Mouse (Mus musculus) heart, adult 2 months (tissue): ENCODE measurements around the gene Shank1. TPM values are rescaled to one million over a fixed set of nuclear protein-coding genes. Genes with fewer than 3 reads are reported as not detected.

ENCODE experiments used
- DNase-seq, 2 experiments: peaks; one replicate each; pipeline ENCODE4 v3.0.0; 2021
- H3K27ac ChIP-seq: fragments of 200-600 bp; 2 replicates; pipeline ENCODE4 v1.8.1; 2022
- H3K27me3 ChIP-seq: fragments of 200-500 bp; 2 replicates; pipeline ENCODE4 v1.6.1; 2012; ENCODE audit warnings: mild to moderate bottlenecking, low read length, inconsistent platforms, mixed read lengths; ENCODE audit not compliant: control insufficient read depth, insufficient read depth
- H3K36me3 ChIP-seq: fragments of 200-500 bp; 2 replicates; pipeline ENCODE4 v1.6.1; 2012; ENCODE audit warnings: low read length, inconsistent platforms; ENCODE audit not compliant: control insufficient read depth, insufficient read depth
- H3K4me1 ChIP-seq: fragments of 200-500 bp; 2 replicates; pipeline ENCODE4 v1.6.1; 2011; ENCODE audit warnings: low read length; ENCODE audit not compliant: control insufficient read depth, insufficient read depth
- H3K4me3 ChIP-seq: fragments of 200-600 bp; 2 replicates; pipeline ENCODE4 v1.8.1; 2022
- H3K79me2 ChIP-seq: fragments of 200-500 bp; replicated peaks from 2 replicates; pipeline ENCODE4 v1.6.1; 2012; ENCODE audit warnings: mild to moderate bottlenecking, inconsistent platforms, low read length, moderate library complexity, mixed read lengths; ENCODE audit not compliant: control insufficient read depth, insufficient read depth
- H3K9ac ChIP-seq: fragments of 200-500 bp; 2 replicates; pipeline ENCODE4 v1.6.1; 2012; ENCODE audit warnings: low read depth, mild to moderate bottlenecking, control low read depth, inconsistent platforms, low read length, mixed read lengths
- CTCF ChIP-seq: fragments of 200-600 bp; IDR thresholded peaks from 2 replicates; pipeline ENCODE4 v1.8.1; 2022; ENCODE audit warnings: antibody characterized with exemption, mild to moderate bottlenecking, moderate library complexity
- EP300 ChIP-seq: fragments of 200-500 bp; IDR thresholded peaks from 2 replicates; pipeline ENCODE4 v1.6.1; 2011; ENCODE audit warnings: low read depth, low read length, control low read depth; ENCODE audit not compliant: insufficient read depth
- POLR2A ChIP-seq: fragments of 200-500 bp; IDR thresholded peaks from 2 replicates; pipeline ENCODE4 v1.6.1; 2011; ENCODE audit warnings: mild to moderate bottlenecking, low read depth, low read length, control low read depth; ENCODE audit not compliant: insufficient read depth
- WGBS: fragments of 180-500 bp; shearing (Covaris S2); methylation state at CpG from one replicate; pipeline ENCODE4 v1.1.7; 2018; 5-methylcytosine and 5-hydroxymethylcytosine counted together
- intact Hi-C: fragments of 180-260 bp; cut with DNase I; formaldehyde crosslinking; loops from one replicate; pipeline ENCODE4 v1.15.1; 2025
- polyA plus RNA-seq: library from polyadenylated mRNA; depleted of rRNA; stranded (reverse); fragments of >200 nt; gene quantifications from 2 replicates; pipeline ENCODE4 v1.2.3, GENCODE M21; 2012; rRNA removed
- total RNA-seq, 2 experiments: library from RNA; stranded (reverse); gene quantifications; 2 replicates each; pipeline ENCODE4 v1.2.3; 2021

Gene Shank1
- total and polyA plus RNA-seq, 3 experiments: 0.94 to 2.3 (median 1.2) TPM

GRCm38 (mm10) chr7:44406015-44406355 is 95.9 kb downstream of the Shank1 start:
- no peaks in the 10 kb centered on the region for H3K79me2 ChIP-seq
- H3K9ac ChIP-seq: no peak overlapping the region
- H3K4me1 ChIP-seq: no peaks in the 10 kb centered on the region
- no peaks in the 10 kb centered on the region for H3K36me3 ChIP-seq
- under 1% methylated on average over 5 of the region's 5 CpGs for WGBS
- no peak for DNase-seq
- intact Hi-C loops: no loop called here
- peak overlapping the region; percentile 41 for H3K4me3 ChIP-seq
- H3K27me3 ChIP-seq: no peaks in the 10 kb centered on the region
- TF ChIP-seq CTCF: no peak
- TF ChIP-seq POLR2A: no peak
- TF ChIP-seq EP300: no peak
- no peak overlapping the region for H3K27ac ChIP-seq

Other genes starting within 250 kb of the Shank1 start
- not detected for gene Klk1b21, start 207.9 kb upstream of the Shank1 start, total RNA-seq
- gene Klk1b21, start 207.9 kb upstream of the Shank1 start, polyA plus RNA-seq: not detected in 2 replicates
- not detected for gene Klk1b22, start 197.6 kb upstream of the Shank1 start, total RNA-seq
- 4.0 TPM in 1 of 2 replicates, not detected in the other for gene Klk1b22, start 197.6 kb upstream of the Shank1 start, polyA plus RNA-seq
- gene Klk1b16, start 173.5 kb upstream of the Shank1 start, total RNA-seq: not detected
- gene Klk1b16, start 173.5 kb upstream of the Shank1 start, polyA plus RNA-seq: not detected in 2 replicates
- not detected for gene Klk1b24, start 122.0 kb upstream of the Shank1 start, total RNA-seq
- gene Klk1b24, start 122.0 kb upstream of the Shank1 start, polyA plus RNA-seq: not detected in 2 replicates
- not detected for gene Klk1b3, start 112.1 kb upstream of the Shank1 start, total RNA-seq
- gene Klk1b3, start 112.1 kb upstream of the Shank1 start, polyA plus RNA-seq: not detected in 2 replicates
- not detected for gene Klk1b4, start 102.8 kb upstream of the Shank1 start, total RNA-seq
- 0.14 TPM in 1 of 2 replicates, not detected in the other for gene Klk1b4, start 102.8 kb upstream of the Shank1 start, polyA plus RNA-seq
- gene Klk1b5, start 94.3 kb upstream of the Shank1 start, total RNA-seq: not detected
- gene Klk1b5, start 94.3 kb upstream of the Shank1 start, polyA plus RNA-seq: not detected in 2 replicates
- gene Klk1, start 84.9 kb upstream of the Shank1 start, total RNA-seq: not detected
- gene Klk1, start 84.9 kb upstream of the Shank1 start, polyA plus RNA-seq: 0.38 and 0.62 TPM in 2 replicates
- gene Gm36864, start 74.1 kb upstream of the Shank1 start, total RNA-seq: not detected
- not detected in 2 replicates for gene Gm36864, start 74.1 kb upstream of the Shank1 start, polyA plus RNA-seq
- gene 1700028J19Rik, start 63.6 kb upstream of the Shank1 start, total RNA-seq: under 1 TPM; 0.68 to 0.70 TPM
- 1.3 and 2.1 TPM in 2 replicates for gene 1700028J19Rik, start 63.6 kb upstream of the Shank1 start, polyA plus RNA-seq
- 10 to 100 TPM; 12.0 to 12.3 TPM for gene 2410002F23Rik, start 63.5 kb upstream of the Shank1 start, total RNA-seq
- 29.5 and 37.6 TPM in 2 replicates for gene 2410002F23Rik, start 63.5 kb upstream of the Shank1 start, polyA plus RNA-seq
- gene Acp4, start 52.9 kb upstream of the Shank1 start, total RNA-seq: not detected
- gene Acp4, start 52.9 kb upstream of the Shank1 start, polyA plus RNA-seq: not detected in 2 replicates
- not detected for gene Gm15517, start 48.8 kb upstream of the Shank1 start, total RNA-seq
- gene Gm15517, start 48.8 kb upstream of the Shank1 start, polyA plus RNA-seq: not detected in 2 replicates
- gene Clec11a, start 3.4 kb upstream of the Shank1 start, total RNA-seq: 1 to 10 TPM in 1 of 2 experiments, under 1 TPM in 1; 0.60 to 1.1 TPM
- gene Clec11a, start 3.4 kb upstream of the Shank1 start, polyA plus RNA-seq: 1.8 and 2.0 TPM in 2 replicates
- gene Syt3, start 73.8 kb downstream of the Shank1 start, total RNA-seq: 1 to 10 TPM; 1.4 to 2.5 TPM
- gene Syt3, start 73.8 kb downstream of the Shank1 start, polyA plus RNA-seq: 3.1 and 3.2 TPM in 2 replicates
- gene 1700008O03Rik, start 75.6 kb downstream of the Shank1 start, total RNA-seq: under 1 TPM; 0.21 to 0.25 TPM
- gene 1700008O03Rik, start 75.6 kb downstream of the Shank1 start, polyA plus RNA-seq: 0.12 and 0.47 TPM in 2 replicates
- 10 to 100 TPM; 30.1 to 34.1 TPM for gene Lrrc4b, start 118.8 kb downstream of the Shank1 start, total RNA-seq
- 33.2 and 36.2 TPM in 2 replicates for gene Lrrc4b, start 118.8 kb downstream of the Shank1 start, polyA plus RNA-seq
- 1 to 10 TPM; 1.3 to 1.5 TPM for gene Aspdh, start 155.1 kb downstream of the Shank1 start, total RNA-seq
- 2.4 and 2.6 TPM in 2 replicates for gene Aspdh, start 155.1 kb downstream of the Shank1 start, polyA plus RNA-seq
- 100 to 1,000 TPM; 139 to 147 TPM for gene Josd2, start 157.7 kb downstream of the Shank1 start, total RNA-seq
- gene Josd2, start 157.7 kb downstream of the Shank1 start, polyA plus RNA-seq: 211 and 242 TPM in 2 replicates
- 10 to 100 TPM; 86.1 to 87.6 TPM for gene Emc10, start 186.3 kb downstream of the Shank1 start, total RNA-seq
- gene Emc10, start 186.3 kb downstream of the Shank1 start, polyA plus RNA-seq: 152 and 180 TPM in 2 replicates
- gene Fam71e1, start 186.3 kb downstream of the Shank1 start, total RNA-seq: 1 to 10 TPM; 2.6 to 3.3 TPM
- 4.1 and 6.4 TPM in 2 replicates for gene Fam71e1, start 186.3 kb downstream of the Shank1 start, polyA plus RNA-seq
- gene Mybpc2, start 214.4 kb downstream of the Shank1 start, total RNA-seq: 10 to 100 TPM; 13.1 to 16.7 TPM
- gene Mybpc2, start 214.4 kb downstream of the Shank1 start, polyA plus RNA-seq: 7.1 and 10.8 TPM in 2 replicates
- under 1 TPM; 0.31 to 0.75 TPM for gene Spib, start 221.8 kb downstream of the Shank1 start, total RNA-seq
- gene Spib, start 221.8 kb downstream of the Shank1 start, polyA plus RNA-seq: 0.88 and 3.1 TPM in 2 replicates
- gene Pold1, start 238.6 kb downstream of the Shank1 start, total RNA-seq: 10 to 100 TPM; 10.8 to 11.7 TPM
- gene Pold1, start 238.6 kb downstream of the Shank1 start, polyA plus RNA-seq: 12.9 and 15.5 TPM in 2 replicates
- 10 to 100 TPM; 49.7 to 53.7 TPM for gene Nr1h2, start 243.7 kb downstream of the Shank1 start, total RNA-seq
- 65.7 and 84.8 TPM in 2 replicates for gene Nr1h2, start 243.7 kb downstream of the Shank1 start, polyA plus RNA-seq